Mouse (Mus musculus): ENCODE results near the gene Gm2431.
"Not testable (repeated sequence)": the region's sequence is repeated elsewhere in the genome, so short reads cannot be mapped to it uniquely, and the experiment has no call there.

DNA sequence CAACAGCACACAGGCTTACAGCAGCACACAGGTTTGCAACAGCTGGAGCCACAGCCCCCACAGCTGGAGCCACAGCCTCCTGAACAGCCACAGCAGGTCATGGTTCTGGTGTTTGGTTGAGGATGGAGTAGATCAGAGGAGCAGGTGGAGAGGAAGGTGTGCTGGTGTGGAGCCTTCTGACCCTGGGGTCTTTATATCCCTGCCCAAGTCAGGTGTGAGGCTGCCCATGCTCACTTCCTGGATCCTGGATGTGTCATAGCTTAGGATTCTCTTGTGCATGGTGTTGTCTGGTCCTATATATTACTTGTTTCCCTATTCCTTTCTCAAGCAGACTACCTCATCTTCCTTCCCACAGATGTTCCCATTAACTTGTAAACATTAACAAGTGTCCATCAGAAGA, 16.1 kb upstream of the Gm2431 start, which contains the start of gene Gm4559:
- TF ChIP-seq CTCF (conservative IDR thresholded peaks at IDR 0.05; ENCODE audit: low read length); NANOG (IDR thresholded peaks at IDR 0.05; ENCODE audit: borderline replicate concordance, low read length): not testable (repeated sequence)

Measured in E14TG2a.4 (cell line).